Mouse (Mus musculus) heart, postnatal 0 days (tissue): ENCODE measurements around the gene Umad1. TPM values are rescaled to one million over a fixed set of nuclear protein-coding genes. Genes with fewer than 3 reads are reported as not detected.

Source experiments
- ATAC-seq: fragments of 200-750 bp; cut with Nextera tagmentation; 2 replicates; pipeline ENCODE4 v1.8.0; 2017; ENCODE audit warnings: low read depth, moderate number of reproducible peaks, moderate library complexity; ENCODE audit not compliant: insufficient read depth
- DNase-seq: peaks from one replicate; pipeline ENCODE4 v3.0.0-alpha.2; 2016; ENCODE audit warnings: low spot score
- H3K27ac ChIP-seq: fragments of 300-500 bp; sonication (generic); 2 replicates; pipeline ENCODE4 v1.5.1; 2014; ENCODE audit warnings: low read depth, mild to moderate bottlenecking
- H3K27me3 ChIP-seq: fragments of 300-500 bp; sonication (generic); 2 replicates; pipeline ENCODE4 v1.6.1; 2014; ENCODE audit warnings: low read length, mixed read lengths; ENCODE audit not compliant: control insufficient read depth, insufficient read depth
- H3K36me3 ChIP-seq: fragments of 300-500 bp; sonication (generic); replicated peaks from 2 replicates; pipeline ENCODE4 v1.6.1; 2014; ENCODE audit warnings: low read length, mixed read lengths; ENCODE audit not compliant: control insufficient read depth, insufficient read depth
- H3K4me1 ChIP-seq: fragments of 300-500 bp; sonication (generic); 2 replicates; pipeline ENCODE4 v1.6.1; 2014; ENCODE audit warnings: antibody characterized with exemption; ENCODE audit not compliant: control insufficient read depth, insufficient read depth
- H3K4me2 ChIP-seq: fragments of 300-500 bp; sonication (generic); 2 replicates; pipeline ENCODE4 v1.6.1; 2014; ENCODE audit warnings: low read depth, mild to moderate bottlenecking, low read length, moderate library complexity
- H3K4me3 ChIP-seq: fragments of 300-500 bp; sonication (generic); 2 replicates; pipeline ENCODE4 v1.5.1; 2014; ENCODE audit warnings: low read depth, low read length
- H3K9ac ChIP-seq: fragments of 300-500 bp; sonication (generic); replicated peaks from 2 replicates; pipeline ENCODE4 v1.6.1; 2014; ENCODE audit warnings: low read depth, low read length, mixed read lengths
- H3K9me3 ChIP-seq: fragments of 300-500 bp; sonication (generic); replicated peaks from 2 replicates; pipeline ENCODE4 v1.6.1; 2016; ENCODE audit warnings: low read length; ENCODE audit not compliant: control insufficient read depth
- CTCF ChIP-seq: IDR thresholded peaks from 2 replicates; pipeline ENCODE4 v1.5.1; 2016; ENCODE audit warnings: antibody characterized with exemption, control low read depth, low read depth
- EP300 ChIP-seq: IDR thresholded peaks from 2 replicates; pipeline ENCODE4 v1.6.1; 2016; ENCODE audit warnings: antibody characterized with exemption, low read depth
- WGBS: fragments of 180-500 bp; shearing (Covaris S2); extraction: QIAGEN DNeasy Blood & Tissue Kit; methylation state at CpG from one replicate; pipeline ENCODE4 v1.1.7; 2014; 5-methylcytosine and 5-hydroxymethylcytosine counted together
- polyA plus RNA-seq: library from polyadenylated mRNA; unstranded; fragments of >200 nt; fragmentation: Nextera tagmentation; extraction: Ambion mirVana; gene quantifications from 2 replicates; pipeline ENCODE4 v1.2.1, GENCODE M21; 2015
- total RNA-seq: library from RNA; depleted of rRNA; stranded (reverse); fragments of >200 nt; gene quantifications from 2 replicates; pipeline ENCODE4 v1.2.3, GENCODE M21; 2014; ENCODE audit warnings: low replicate concordance

The Umad1 gene
- total and polyA plus RNA-seq, 2 experiments from 2014 or later, result 7.8 to 18.2 TPM

DNA sequence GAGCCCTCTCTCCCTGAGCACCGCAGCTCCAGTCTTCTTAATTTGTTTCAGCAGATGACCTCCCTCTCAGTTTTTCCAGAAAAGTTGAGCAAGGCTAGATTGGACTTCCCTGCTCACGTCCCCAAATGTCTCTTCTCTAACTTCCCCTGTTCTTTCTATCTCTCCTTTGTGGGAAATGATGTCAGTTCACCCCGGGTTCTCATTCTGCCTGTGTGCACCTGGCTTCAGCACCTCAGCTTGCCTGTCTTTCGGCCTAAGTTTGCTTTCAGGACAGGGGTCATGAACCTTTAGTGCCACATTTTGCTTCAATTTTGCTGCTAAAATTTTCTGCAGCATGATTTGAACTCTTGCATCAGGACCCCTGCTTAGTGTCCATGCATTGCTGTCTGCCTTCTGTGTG, 95.8 kb downstream of the Umad1 start:
- no peak overlapping the region for H3K4me2 ChIP-seq
- WGBS, result 83% methylated on average over 4 of the region's 4 CpGs
- H3K4me1 ChIP-seq, result no peaks in the 10 kb centered on the region
- H3K36me3 ChIP-seq, result no peaks in the 10 kb centered on the region
- TF ChIP-seq EP300, result no peak
- no peak for TF ChIP-seq CTCF
- no peak overlapping the region for H3K4me3 ChIP-seq
- H3K9me3 ChIP-seq, result no peaks in the 10 kb centered on the region
- H3K9ac ChIP-seq, result no peak overlapping the region
- H3K27me3 ChIP-seq, result no peaks in the 10 kb centered on the region
- ATAC-seq (no peak), DNase-seq (no peak)
- no peak overlapping the region; the same call in 1 of the 2 replicates for H3K27ac ChIP-seq

DNA sequence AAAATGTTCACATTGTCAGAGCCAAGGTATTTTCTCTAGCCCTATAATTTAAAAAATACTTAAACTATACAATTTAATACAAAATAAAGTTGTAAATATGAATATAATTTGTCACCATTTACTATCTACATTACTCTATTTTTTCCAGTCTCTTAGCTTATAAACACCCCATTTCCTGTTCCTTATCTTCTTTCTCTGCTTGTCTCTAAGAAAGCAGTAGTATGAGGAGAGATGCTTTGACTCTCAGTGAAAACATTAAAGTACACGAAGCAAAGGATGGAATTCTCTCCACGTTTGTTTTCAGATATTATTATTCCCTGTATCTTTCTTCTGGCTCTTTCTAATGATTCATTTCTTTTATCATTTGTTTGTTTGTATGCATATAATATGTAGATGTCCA, 99.1 kb downstream of the Umad1 start:
- no peak overlapping the region for H3K4me2 ChIP-seq
- no peaks in the 10 kb centered on the region for H3K9me3 ChIP-seq
- H3K4me3 ChIP-seq, result no peak overlapping the region
- no peak for DNase-seq
- no peak overlapping the region for H3K27ac ChIP-seq
- 52% methylated on average over 2 of the region's 2 CpGs for WGBS
- no peaks in the 10 kb centered on the region for H3K27me3 ChIP-seq
- no peak for ATAC-seq
- H3K9ac ChIP-seq, result no peak overlapping the region
- no peaks in the 10 kb centered on the region for H3K36me3 ChIP-seq
- TF ChIP-seq CTCF, result no peak
- TF ChIP-seq EP300, result no peak
- no peaks in the 10 kb centered on the region for H3K4me1 ChIP-seq

DNA sequence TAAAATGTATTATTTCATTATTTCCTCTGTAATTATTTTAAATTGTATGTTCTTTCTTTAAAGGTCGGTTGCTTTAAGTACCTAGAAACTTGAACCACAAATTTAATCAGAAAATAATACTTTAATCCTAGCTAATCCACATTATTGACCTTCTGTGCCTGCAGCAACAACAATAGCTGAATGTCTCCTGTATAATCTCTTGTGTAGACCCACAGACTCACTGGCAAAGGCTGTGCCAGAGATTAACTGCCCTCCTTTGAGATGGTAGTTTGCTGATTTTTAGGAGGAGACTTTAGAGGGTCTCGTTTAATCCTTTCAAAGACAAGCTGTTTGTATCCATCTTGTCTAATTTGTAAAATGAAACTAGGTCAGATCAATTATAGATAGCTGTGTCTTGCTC, 99.7 kb downstream of the Umad1 start:
- no peak for DNase-seq
- no peak for ATAC-seq
- no peaks in the 10 kb centered on the region for H3K36me3 ChIP-seq
- no peaks in the 10 kb centered on the region for H3K27me3 ChIP-seq
- no peak overlapping the region for H3K4me2 ChIP-seq
- H3K4me3 ChIP-seq, result no peak overlapping the region
- no peaks in the 10 kb centered on the region for H3K9me3 ChIP-seq
- no peak for TF ChIP-seq CTCF
- no peaks in the 10 kb centered on the region for H3K4me1 ChIP-seq
- 78% methylated on average over 2 of the region's 2 CpGs for WGBS
- H3K9ac ChIP-seq, result no peak overlapping the region
- no peak overlapping the region for H3K27ac ChIP-seq

DNA sequence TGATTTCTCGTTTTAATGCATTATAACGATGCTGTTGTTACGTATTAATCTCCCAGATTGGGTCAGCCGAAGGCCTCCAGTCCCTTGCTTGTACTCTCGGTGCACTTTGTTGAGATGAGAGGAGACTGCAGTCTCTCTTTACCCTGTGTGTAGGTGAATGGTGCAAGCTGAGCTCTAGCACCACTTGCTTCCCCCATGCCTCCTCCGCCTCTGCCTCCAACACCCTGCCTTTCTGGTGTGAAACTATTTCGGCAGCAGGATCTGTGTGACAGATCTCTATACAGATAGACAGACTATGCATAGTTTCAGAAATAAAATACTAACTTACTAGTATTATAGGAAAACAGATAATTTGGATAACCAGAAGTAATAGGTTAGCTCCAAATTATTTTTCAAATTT, 101.7 kb downstream of the Umad1 start:
- Histone ChIP-seq H3K36me3 (no peaks in the 10 kb centered on the region), H3K4me3 (no peak overlapping the region), H3K4me1 (no peaks in the 10 kb centered on the region), H3K9me3 (no peaks in the 10 kb centered on the region), H3K27ac (no peak overlapping the region), H3K27me3 (no peaks in the 10 kb centered on the region), H3K4me2 (no peak overlapping the region), H3K9ac (no peak overlapping the region)
- ATAC-seq (no peak), DNase-seq (no peak)
- 84% methylated on average over 7 of the region's 7 CpGs for WGBS
- TF ChIP-seq EP300 (no peak), CTCF (no peak)

DNA sequence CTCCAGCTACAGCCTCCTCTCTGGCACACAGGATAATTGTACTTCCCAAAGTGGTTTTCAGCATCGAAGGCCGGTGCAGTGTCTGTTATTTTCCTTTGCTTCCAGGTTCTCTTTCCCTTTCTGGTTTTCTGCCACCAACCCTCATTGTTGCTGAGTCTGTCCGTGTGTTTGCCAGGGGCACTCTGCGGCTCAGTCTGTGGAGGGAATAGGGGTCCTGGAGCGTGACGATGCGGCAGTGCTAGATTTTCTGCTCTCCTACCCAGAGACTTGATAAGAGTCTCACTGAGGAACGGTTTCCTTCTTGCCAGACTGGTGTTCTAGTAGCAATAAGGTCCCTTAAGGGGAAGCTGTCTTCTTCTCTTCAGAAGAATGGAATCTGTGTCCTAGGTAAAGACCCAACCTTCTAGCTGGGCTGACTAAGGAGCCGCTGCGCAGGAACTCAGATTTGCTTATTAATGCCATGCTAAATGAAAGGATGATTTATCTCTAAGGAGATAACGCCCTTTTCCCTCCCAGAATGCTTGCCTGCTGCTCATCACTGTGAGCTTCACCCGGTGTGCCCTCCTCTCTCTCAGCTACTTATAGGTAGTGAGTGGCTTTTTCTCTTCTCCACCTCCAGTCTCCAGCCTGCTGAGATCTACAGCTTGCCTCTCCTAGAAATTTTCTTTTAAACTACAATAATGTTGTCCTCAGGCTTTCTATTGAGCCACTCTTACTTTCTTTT, 105.1 kb downstream of the Umad1 start:
- no peak overlapping the region for H3K4me2 ChIP-seq
- WGBS, result 73% methylated on average over 12 of the region's 12 CpGs
- no peaks in the 10 kb centered on the region for H3K4me1 ChIP-seq
- H3K27me3 ChIP-seq, result no peaks in the 10 kb centered on the region
- H3K4me3 ChIP-seq, result no peak overlapping the region
- DNase-seq (no peak), ATAC-seq (no peak)
- no peaks in the 10 kb centered on the region for H3K36me3 ChIP-seq
- TF ChIP-seq EP300 (no peak), CTCF (no peak)
- no peak overlapping the region; the same call in 1 of the 2 replicates for H3K27ac ChIP-seq
- H3K9ac ChIP-seq, result no peak overlapping the region
- no peaks in the 10 kb centered on the region for H3K9me3 ChIP-seq

DNA sequence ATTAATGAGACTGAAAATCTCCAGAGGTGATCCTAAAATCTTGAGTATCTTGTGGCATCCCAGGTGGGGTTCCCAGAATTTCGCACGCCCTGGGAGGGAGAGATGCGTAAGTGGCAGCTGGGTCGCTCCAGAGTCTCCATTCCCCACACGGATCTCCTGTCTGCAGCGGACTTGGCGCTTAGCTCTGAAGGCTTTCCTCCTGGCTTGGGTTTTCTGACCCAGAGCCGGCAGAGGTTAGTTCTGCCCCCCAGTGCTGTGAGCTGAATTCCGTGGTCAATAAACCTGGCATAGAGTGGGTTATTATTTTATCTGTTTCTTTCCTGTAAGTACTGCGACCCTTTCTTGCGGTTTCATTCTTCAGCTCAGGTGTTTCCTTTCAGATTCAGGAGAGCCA, 105.7 kb downstream of the Umad1 start:
- no peak for ATAC-seq

More for the DNA sequence above, 105.7 kb downstream of the Umad1 start:
- Histone ChIP-seq H3K36me3 (no peaks in the 10 kb centered on the region), H3K27me3 (no peaks in the 10 kb centered on the region), H3K4me3 (no peak overlapping the region), H3K4me2 (no peak overlapping the region), H3K27ac (no peak overlapping the region; the same call in 1 of the 2 replicates), H3K9me3 (no peaks in the 10 kb centered on the region), H3K4me1 (no peaks in the 10 kb centered on the region), H3K9ac (no peak overlapping the region)
- DNase-seq, result no peak
- 89% methylated on average over 11 of the region's 11 CpGs for WGBS
- TF ChIP-seq EP300, result no peak
- no peak for TF ChIP-seq CTCF
